Mouse (Mus musculus): ENCODE measurements around the gene Hist1h2an. TPM values are rescaled to one million over a fixed set of nuclear protein-coding genes. Genes with fewer than 3 reads are reported as not detected.

The Hist1h2an gene
- total RNA-seq, 4 experiments from 2014 or later, result 3.2 TPM; not detected in 3

Small RNA genes lying within 50 kb of the gene (microRNA-seq; reads per million reads assigned to microRNA genes)
- gene Gm19658 (0 reads per million in 2 experiments), gene Gm44346 (0 reads per million in 2 experiments), gene Gm44454 (0 reads per million in 2 experiments), gene Gm44466 (0 reads per million in 2 experiments)

Other genes starting within 250 kb of the Hist1h2an start
- gene Olfr1366, start 244.4 kb downstream of the Hist1h2an start, total RNA-seq (2022), result not detected
- gene Olfr1535, start 227.3 kb downstream of the Hist1h2an start, total RNA-seq (2022), result not detected
- gene Olfr1364, start 205.5 kb downstream of the Hist1h2an start, total RNA-seq (2022), result not detected
- gene Olfr1362, start 173.2 kb downstream of the Hist1h2an start, total RNA-seq (2022), result not detected
- not detected for gene Olfr11, start 144.7 kb downstream of the Hist1h2an start, total RNA-seq (2022)
- gene Olfr1361, start 123.8 kb downstream of the Hist1h2an start, total RNA-seq (2022), result not detected
- not detected for gene Olfr1360, start 109.8 kb downstream of the Hist1h2an start, total RNA-seq (2022)
- not detected for gene Olfr1359, start 89.1 kb downstream of the Hist1h2an start, total RNA-seq (2022)
- gene Hist1h2bl, start 71.1 kb downstream of the Hist1h2an start, total RNA-seq (2022), result 10 to 100 TPM; 10.8 to 28.3 (median 22.4) TPM
- gene Hist1h2ai, start 70.8 kb downstream of the Hist1h2an start, total RNA-seq (2022), result 10 to 100 TPM in 2 of 4 experiments, 1 to 10 TPM in 2; 8.1 to 36.7 (median 16.0) TPM
- gene Hist1h3h, start 69.6 kb downstream of the Hist1h2an start, total RNA-seq (2022), result 10 to 100 TPM; 30.3 to 49.1 (median 42.8) TPM
- 1 to 10 TPM; 2.8 to 4.8 (median 3.2) TPM for gene Hist1h2bm, start 65.2 kb downstream of the Hist1h2an start, total RNA-seq (2022)
- gene Hist1h4j, start 52.2 kb downstream of the Hist1h2an start, total RNA-seq (2022), result 10 to 100 TPM; 11.6 to 17.1 (median 13.7) TPM
- gene Hist1h4k, start 36.7 kb downstream of the Hist1h2an start, total RNA-seq (2022), result 100 to 1,000 TPM; 228 to 277 (median 247) TPM
- gene Hist1h2ak, start 33.4 kb downstream of the Hist1h2an start, total RNA-seq (2022), result 10 to 100 TPM in 2 of 4 experiments, 1 to 10 TPM in 2; 8.7 to 11.4 (median 9.8) TPM
- 1 to 10 TPM in 3 of 4 experiments, not detected in 1; 6.6 to 9.1 (median 8.4) TPM for gene Hist1h2bn, start 33.1 kb downstream of the Hist1h2an start, total RNA-seq (2022)
- 1 to 10 TPM; 3.8 to 6.5 (median 5.9) TPM for gene Hist1h1b, start 6.6 kb downstream of the Hist1h2an start, total RNA-seq (2022)
- 10 to 100 TPM; 32.9 to 72.6 (median 47.3) TPM for gene Hist1h3i, start 3.8 kb downstream of the Hist1h2an start, total RNA-seq (2022)
- 10 to 100 TPM in 1 of 4 experiments, 1 to 10 TPM in 3; 3.1 to 11.6 (median 5.9) TPM for gene Hist1h2bp, start 243 bp upstream of the Hist1h2an start, total RNA-seq (2022)
- gene Hist1h2bq, start 23.0 kb upstream of the Hist1h2an start, total RNA-seq (2022), result 10 to 100 TPM; 26.8 to 44.1 (median 30.6) TPM
- gene Hist1h2ao, start 23.2 kb upstream of the Hist1h2an start, total RNA-seq (2022), result 10 to 100 TPM in 3 of 4 experiments, 1 to 10 TPM in 1; 5.0 to 27.3 (median 17.8) TPM
- gene Hist1h4m, start 24.5 kb upstream of the Hist1h2an start, total RNA-seq (2022), result 100 to 1,000 TPM; 180 to 291 (median 231) TPM
- 10 to 100 TPM in 3 of 4 experiments, not detected in 1; 11.4 to 41.9 (median 29.6) TPM for gene Hist1h4n, start 45.0 kb upstream of the Hist1h2an start, total RNA-seq (2022)
- 10 to 100 TPM in 2 of 4 experiments, not detected in 2; 10.6 to 18.9 TPM for gene Hist1h2ap, start 46.3 kb upstream of the Hist1h2an start, total RNA-seq (2022)
- gene Hist1h2br, start 46.5 kb upstream of the Hist1h2an start, total RNA-seq (2022), result 10 to 100 TPM; 26.6 to 44.1 (median 30.3) TPM
- 1 to 10 TPM; 1.9 to 4.5 (median 2.9) TPM for gene Zfp184, start 157.9 kb upstream of the Hist1h2an start, total RNA-seq (2022)
- not detected for gene Pom121l2, start 194.0 kb upstream of the Hist1h2an start, total RNA-seq (2022)
- gene Prss16, start 222.5 kb upstream of the Hist1h2an start, total RNA-seq (2022), result under 1 TPM; 0.29 to 0.84 (median 0.56) TPM
- gene Hist1h2ah, start 248.3 kb upstream of the Hist1h2an start, total RNA-seq (2022), result 10 to 100 TPM in 3 of 4 experiments, 1 to 10 TPM in 1; 6.5 to 26.2 (median 15.2) TPM
- gene Hist1h2bk, start 248.7 kb upstream of the Hist1h2an start, total RNA-seq (2022), result 10 to 100 TPM; 10.4 to 18.1 (median 16.5) TPM